In genomic region chr2:4561196-4561595, GRCm38 (mm10) we compare ENCODE assay signal across 8 mouse cellular contexts.
DNase-seq lines count a peak whose midpoint lies in the region; ATAC-seq lines count a peak whose summit lies in the region.

No protein-coding gene starts in this region.

- no peaks in the 10 kb centered on the region for H3K9me3 ChIP-seq in limb, embryonic 12.5 days
- no peaks in the 10 kb centered on the region for H3K9me3 ChIP-seq in neural tube, embryonic 14.5 days (ENCODE audit: control insufficient read depth, low read length)

- peak overlapping the region; percentile 63 for H3K9ac ChIP-seq in limb, embryonic 12.5 days (replicated peaks)
- no peak overlapping the region; the same call in 1 of the 2 replicates for H3K9ac ChIP-seq in neural tube, embryonic 14.5 days (replicated peaks; ENCODE audit: low read depth, low read length)

- peaks cover 34% of the 10 kb centered on the region for H3K36me3 ChIP-seq in limb, embryonic 12.5 days
- peaks cover 4% of the 10 kb centered on the region for H3K36me3 ChIP-seq in neural tube, embryonic 14.5 days (ENCODE audit: control insufficient read depth, insufficient read depth, low read length)

- 20% methylated on average over 5 of the region's 5 CpGs for WGBS in limb, embryonic 12.5 days
- WGBS in neural tube, embryonic 14.5 days = 49% methylated on average over 5 of the region's 5 CpGs

- ATAC-seq in erythroid progenitor cell, adult 5-6 weeks (replicated peaks; ENCODE audit: low FRiP score, poor library complexity, severe bottlenecking) = peak; percentile 74
- ATAC-seq in limb, embryonic 12.5 days (ENCODE audit: insufficient number of reproducible peaks, insufficient read depth, low FRiP score, low TSS enrichment, low read depth) = no peak
- ATAC-seq in neural tube, embryonic 14.5 days (ENCODE audit: low read depth) = no peak
- ATAC-seq in activated CD4-positive, CD25-positive, alpha-beta regulatory T cell, adult 4 months = no peak

- peak overlapping the region; percentile 63 for H3K4me2 ChIP-seq in limb, embryonic 12.5 days
- peak overlapping the region; percentile 59 for H3K4me2 ChIP-seq in neural tube, embryonic 14.5 days (ENCODE audit: low read depth, low read length)

- peak overlapping the region; percentile 49 for H3K4me3 ChIP-seq in limb, embryonic 12.5 days (replicated peaks)
- peak overlapping the region; percentile 9 for H3K4me3 ChIP-seq in neural tube, embryonic 14.5 days (ENCODE audit: low read depth, low read length)

- peak overlapping the region; percentile 97 for H3K27ac ChIP-seq in limb, embryonic 12.5 days
- no peak overlapping the region for H3K27ac ChIP-seq in neural tube, embryonic 14.5 days (ENCODE audit: low read depth, low read length)

- H3K4me1 ChIP-seq in limb, embryonic 12.5 days (replicated peaks) = peaks cover 80% of the 10 kb centered on the region
- H3K4me1 ChIP-seq in neural tube, embryonic 14.5 days (ENCODE audit: control insufficient read depth, insufficient read depth, low read length) = peaks cover 30% of the 10 kb centered on the region

- H3K27me3 ChIP-seq in limb, embryonic 12.5 days = no peaks in the 10 kb centered on the region
- H3K27me3 ChIP-seq in neural tube, embryonic 14.5 days (ENCODE audit: control insufficient read depth, insufficient read depth, low read length) = no peaks in the 10 kb centered on the region

- peak; percentile 41 for DNase-seq in retina, postnatal 1 day
- DNase-seq in retina, embryonic 14.5 days (ENCODE audit: low spot score) = no peak
- no peak for DNase-seq in cerebellum, adult 8-10 months
- DNase-seq in adrenal gland, postnatal 25 days = no peak
